Mouse (Mus musculus): ENCODE results near the gene Eif4ebp2. TPM values are rescaled to one million over a fixed set of nuclear protein-coding genes. Genes with fewer than 3 reads are reported as not detected.
"Not testable (repeated sequence)": the region's sequence is repeated elsewhere in the genome, so short reads cannot be mapped to it uniquely, and the experiment has no call there.

The Eif4ebp2 gene
- polyA plus RNA-seq, 1 experiment from 2014 or later: 47.4 TPM

GRCm38 (mm10) chr10:61466873-61467272 lies 14.4 kb upstream of the Eif4ebp2 start:
- ATAC-seq (no peak), DNase-seq (ENCODE audit: low read depth, low spot score) (no peak)
- ChIA-PET POLR2A (no interaction called here), CTCF (interaction anchor here (0.6 to 1.8 kb wide), 17 partner anchors 10 to 195 kb away, joined by 3 to 22 read pairs (median 4); partner anchors contain the start of genes Eif4ebp2 and Lrrc20)
- no peaks in the 10 kb centered on the region for H3K27me3 ChIP-seq
- in situ Hi-C loops (cut with MboI; ENCODE audit: low pct_unique_long_range_greater_than_20kb): loop anchor here (5.0 kb wide), 1 partner anchor 135 kb away; no protein-coding TSS in a partner anchor
- peak; percentile 77 for TF ChIP-seq CTCF (IDR thresholded peaks at IDR 0.05)

DNA sequence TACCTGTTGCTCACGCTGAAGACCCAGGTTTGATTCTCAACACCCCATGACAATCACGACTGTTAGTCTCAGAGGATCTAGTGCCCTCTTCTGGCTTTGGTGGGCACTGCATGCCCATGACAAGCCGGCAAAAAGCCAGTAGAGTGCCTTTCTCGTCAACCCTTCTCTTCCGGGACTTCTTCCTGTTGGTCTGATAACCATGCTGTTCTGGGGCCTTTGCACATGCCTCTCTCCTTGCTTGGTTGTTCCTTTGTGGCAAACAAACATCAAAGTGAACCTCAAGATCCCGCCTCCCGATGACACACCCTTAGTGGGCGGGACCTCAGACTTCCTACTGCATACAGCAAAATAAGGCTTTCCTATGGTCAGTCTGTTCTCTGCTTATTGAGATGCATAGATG lies 13.8 kb upstream of the Eif4ebp2 start:
- no peak for DNase-seq (ENCODE audit: low read depth, low spot score)
- H3K27me3 ChIP-seq: no peaks in the 10 kb centered on the region
- ChIA-PET CTCF (interaction anchor here (1.1 to 1.8 kb wide), 8 partner anchors 11 to 194 kb away, joined by 3 to 22 read pairs (median 6); partner anchors contain the start of genes Eif4ebp2 and Lrrc20), POLR2A (no interaction called here)
- in situ Hi-C loops (cut with MboI; ENCODE audit: low pct_unique_long_range_greater_than_20kb): loop anchor here (5.0 kb wide), 1 partner anchor 136 kb away; no protein-coding TSS in a partner anchor
- ATAC-seq: no peak
- no peak for TF ChIP-seq CTCF (IDR thresholded peaks at IDR 0.05)

- TF ChIP-seq CTCF (IDR thresholded peaks at IDR 0.05): no peak
- no peak for DNase-seq (ENCODE audit: low read depth, low spot score)
- CTCF ChIA-PET: no interaction called here
Measured at GRCm38 (mm10) chr10:61465009-61465408, 12.5 kb upstream of the Eif4ebp2 start.

DNA sequence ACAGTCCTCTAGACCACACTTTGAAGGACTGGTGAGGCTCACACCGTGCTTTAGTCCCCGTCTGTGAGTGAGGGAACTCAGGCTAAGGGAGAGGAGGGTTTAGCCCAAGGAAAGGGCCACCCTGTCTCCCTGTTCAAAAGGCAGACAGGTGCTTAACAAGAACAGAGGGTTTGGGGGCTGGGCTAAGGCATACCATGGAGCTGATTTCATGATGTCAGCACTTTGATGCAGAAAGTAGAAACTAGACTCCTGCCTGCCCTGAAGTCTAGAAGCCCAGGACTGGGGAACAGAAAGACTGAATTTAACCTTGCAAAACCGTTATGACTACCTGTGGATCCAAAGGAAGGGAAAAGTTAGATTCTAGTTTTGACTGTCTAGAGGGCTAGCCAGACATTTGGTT lies 4.7 kb upstream of the Eif4ebp2 start:
- POLR2A ChIA-PET: no interaction called here
- ATAC-seq: no peak
- no peak for TF ChIP-seq CTCF (IDR thresholded peaks at IDR 0.05)
- CTCF ChIA-PET: interaction anchor here (1.3 kb wide), 1 partner anchor 146 kb away, joined by 4 read pairs; no protein-coding TSS in a partner anchor
- in situ Hi-C loops (cut with MboI; ENCODE audit: low pct_unique_long_range_greater_than_20kb): no loop called here
- no peak for DNase-seq (ENCODE audit: low read depth, low spot score)
- no peaks in the 10 kb centered on the region for H3K27me3 ChIP-seq

More at GRCm38 (mm10) chr10:61465009-61465408, 12.5 kb upstream of the Eif4ebp2 start:
- ATAC-seq: peak; percentile 24
- in situ Hi-C loops (cut with MboI; ENCODE audit: low pct_unique_long_range_greater_than_20kb): loop anchor here (5.0 kb wide), 1 partner anchor 137 kb away; no protein-coding TSS in a partner anchor
- H3K27me3 ChIP-seq: no peaks in the 10 kb centered on the region
- POLR2A ChIA-PET: no interaction called here

GRCm38 (mm10) chr10:61453171-61453570 lies 710 bp upstream of the Eif4ebp2 start:
- CTCF ChIA-PET; ATAC-seq; DNase-seq (ENCODE audit: low read depth, low spot score); in situ Hi-C loops (cut with MboI; ENCODE audit: low pct_unique_long_range_greater_than_20kb); H3K27me3 ChIP-seq: not testable (repeated sequence)
- POLR2A ChIA-PET: interaction anchor here (0.7 kb wide), 1 partner anchor 171 kb away, joined by 3 read pairs; no protein-coding TSS in a partner anchor

DNA sequence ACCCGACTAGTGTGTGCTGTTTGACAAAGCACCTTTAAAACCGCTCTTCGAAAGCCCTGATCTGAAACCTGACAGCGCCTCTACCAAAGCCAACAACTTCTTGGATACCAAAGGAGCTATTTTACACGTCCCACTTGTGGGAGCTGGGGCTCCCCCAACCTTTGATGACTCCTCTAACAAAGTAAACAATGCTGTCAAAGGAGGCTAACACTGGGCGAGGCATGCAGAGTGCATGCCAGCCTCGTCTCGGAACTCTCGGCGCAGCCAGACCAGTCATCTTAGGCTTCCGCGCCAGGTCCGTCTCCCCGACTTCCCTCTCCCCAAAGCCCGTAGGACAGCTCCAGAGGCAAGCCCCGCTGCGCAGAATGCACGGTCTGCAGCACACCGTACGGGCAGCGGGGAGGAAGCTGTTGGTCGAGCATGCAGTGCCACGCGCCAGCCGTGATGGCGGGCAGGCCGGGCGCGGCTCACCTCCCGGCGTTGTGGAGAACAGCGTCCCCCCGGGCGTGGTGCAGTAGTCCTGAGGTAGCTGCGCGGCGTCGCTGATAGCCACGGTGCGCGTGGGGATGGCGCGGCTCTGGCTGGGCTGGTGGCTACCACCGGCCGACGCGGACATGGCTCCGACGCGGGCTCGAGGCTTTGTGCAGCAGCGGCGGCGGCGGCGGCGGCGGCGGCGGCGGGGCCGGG lies 387 bp downstream of the Eif4ebp2 start:
- POLR2A ChIA-PET: interaction anchor here (0.7 kb wide), 1 partner anchor 111 kb away, joined by 3 read pairs; no protein-coding TSS in a partner anchor
- CTCF ChIA-PET: interaction anchor here (1.3 to 1.7 kb wide), 2 partner anchors 14 to 15 kb away, joined by 3 to 5 read pairs; no protein-coding TSS in a partner anchor
- ATAC-seq (peak; percentile 46), DNase-seq (ENCODE audit: low read depth, low spot score) (no peak)
- no peaks in the 10 kb centered on the region for H3K27me3 ChIP-seq
- in situ Hi-C loops (cut with MboI; ENCODE audit: low pct_unique_long_range_greater_than_20kb): no loop called here
- TF ChIP-seq CTCF (IDR thresholded peaks at IDR 0.05): no peak

DNA sequence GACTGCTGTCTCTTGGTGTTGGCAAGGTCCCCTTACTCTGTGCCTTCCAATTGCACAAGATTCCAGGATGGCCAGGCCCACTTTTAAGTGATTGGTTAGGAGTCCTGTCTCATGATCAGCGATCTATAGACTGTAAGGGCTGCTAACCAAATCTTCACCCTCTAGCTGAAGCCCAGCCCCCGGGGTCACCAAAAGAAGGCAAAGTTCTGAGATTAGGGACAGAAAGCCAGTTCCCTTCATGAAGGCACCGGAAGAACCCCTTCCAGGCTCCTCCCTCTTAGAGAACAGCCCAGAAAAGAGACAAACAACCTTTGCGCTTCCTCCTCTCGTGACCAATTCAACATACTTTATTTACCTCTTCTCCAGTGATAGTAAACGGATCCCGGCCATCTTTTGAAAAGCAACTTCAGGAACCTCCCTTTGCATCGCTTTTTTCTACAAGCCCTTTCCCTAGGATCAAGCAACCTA lies 964 bp downstream of the Eif4ebp2 start:
- ATAC-seq (no peak), DNase-seq (ENCODE audit: low read depth, low spot score) (no peak)
- POLR2A ChIA-PET: interaction anchor here (0.7 kb wide), 1 partner anchor 110 kb away, joined by 3 read pairs; no protein-coding TSS in a partner anchor
- in situ Hi-C loops (cut with MboI; ENCODE audit: low pct_unique_long_range_greater_than_20kb): no loop called here
- CTCF ChIA-PET: interaction anchor here (1.3 to 1.7 kb wide), 2 partner anchors 13 to 15 kb away, joined by 3 to 5 read pairs; no protein-coding TSS in a partner anchor
- TF ChIP-seq CTCF (IDR thresholded peaks at IDR 0.05): no peak
- H3K27me3 ChIP-seq: no peaks in the 10 kb centered on the region

DNA sequence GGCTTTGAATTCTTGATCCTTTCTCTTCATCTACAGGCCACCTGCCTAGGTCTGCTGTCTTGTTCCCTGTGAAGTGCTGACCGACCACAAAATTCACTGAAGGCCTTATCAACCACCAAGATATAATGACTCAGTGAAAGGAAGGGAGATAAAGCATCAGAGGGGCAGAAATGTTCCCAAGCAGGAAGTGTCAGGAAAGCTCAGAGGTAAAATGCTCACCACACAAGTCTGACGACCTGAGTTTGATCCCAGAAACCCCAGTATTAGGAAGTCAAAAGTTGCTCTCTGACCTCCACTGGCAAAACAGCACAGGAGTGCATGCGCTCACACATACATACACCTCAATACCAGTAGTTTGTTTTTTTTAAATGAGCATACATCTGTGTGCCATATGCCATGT lies 3.6 kb downstream of the Eif4ebp2 start:
- POLR2A ChIA-PET: interaction anchor here (0.7 to 1.4 kb wide), 2 partner anchors 9 to 25 kb away, joined by 3 read pairs; no protein-coding TSS in a partner anchor
- in situ Hi-C loops (cut with MboI; ENCODE audit: low pct_unique_long_range_greater_than_20kb): no loop called here
- no peak for ATAC-seq
- H3K27me3 ChIP-seq: no peaks in the 10 kb centered on the region
- TF ChIP-seq CTCF (IDR thresholded peaks at IDR 0.05): no peak
- DNase-seq (ENCODE audit: low read depth, low spot score): no peak
- CTCF ChIA-PET: no interaction called here

DNA sequence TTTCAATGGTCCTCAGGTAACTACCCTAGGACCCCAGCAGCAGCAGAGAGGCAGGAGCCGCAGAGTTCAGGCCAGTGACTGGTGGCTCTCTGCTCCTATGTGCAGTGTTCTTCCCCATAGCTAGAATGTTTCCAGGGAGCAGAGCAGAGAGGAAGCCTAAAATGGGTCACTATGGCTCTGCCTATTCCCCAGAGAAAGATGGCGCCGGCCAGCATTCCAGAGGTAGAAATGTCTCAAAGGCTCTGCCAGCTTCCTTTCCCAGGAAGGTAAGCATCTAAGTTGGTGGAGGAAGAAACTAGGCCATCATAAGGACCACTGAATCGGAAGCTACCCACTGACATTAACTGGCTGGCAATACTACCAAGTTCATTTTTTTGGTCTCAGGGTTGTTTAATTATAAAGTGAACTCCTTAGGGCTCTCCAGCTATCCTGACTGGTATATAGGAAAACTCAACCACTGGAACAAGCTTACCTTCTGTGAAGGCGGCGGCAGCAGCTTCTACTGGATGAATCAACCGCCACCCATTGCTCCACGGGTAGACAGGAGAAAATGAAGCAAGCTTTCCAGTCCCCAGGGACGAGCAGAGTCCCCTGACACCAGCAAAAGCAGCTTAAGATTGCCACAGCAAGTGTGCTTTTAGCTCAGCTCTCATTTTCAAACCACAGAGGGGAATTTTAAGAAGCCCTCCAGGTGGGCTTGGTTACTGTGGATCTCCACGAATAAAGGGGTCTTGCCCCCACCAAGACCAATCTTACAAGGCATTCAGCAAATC lies 4.7 kb downstream of the Eif4ebp2 start:
- TF ChIP-seq CTCF (IDR thresholded peaks at IDR 0.05): no peak
- in situ Hi-C loops (cut with MboI; ENCODE audit: low pct_unique_long_range_greater_than_20kb): no loop called here
- CTCF ChIA-PET: no interaction called here
- ATAC-seq (no peak), DNase-seq (ENCODE audit: low read depth, low spot score) (no peak)
- no peaks in the 10 kb centered on the region for H3K27me3 ChIP-seq
- POLR2A ChIA-PET: interaction anchor here (1.3 kb wide), 1 partner anchor 22 kb away, joined by 5 read pairs; no protein-coding TSS in a partner anchor

DNA sequence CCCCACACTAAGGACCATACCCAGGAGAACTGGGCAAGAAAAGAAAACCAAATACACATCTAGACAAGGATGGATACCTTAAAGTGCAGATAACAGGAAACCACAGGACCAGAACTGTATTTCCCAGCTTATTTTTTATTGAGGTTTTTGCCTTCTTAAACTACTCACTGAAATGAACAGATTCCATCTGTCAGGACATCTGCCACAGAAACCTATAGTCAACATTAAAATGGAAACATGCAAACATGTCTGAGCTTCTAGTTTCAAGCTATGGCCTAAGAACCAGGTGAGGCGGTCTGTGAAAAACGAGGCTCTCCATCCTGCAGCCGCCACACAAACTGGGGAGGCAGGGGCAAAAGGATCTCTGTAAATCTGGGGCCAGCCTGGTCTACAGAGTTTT lies 7.4 kb downstream of the Eif4ebp2 start:
- no peak for TF ChIP-seq CTCF (IDR thresholded peaks at IDR 0.05)
- no peaks in the 10 kb centered on the region for H3K27me3 ChIP-seq
- DNase-seq (ENCODE audit: low read depth, low spot score): no peak
- in situ Hi-C loops (cut with MboI; ENCODE audit: low pct_unique_long_range_greater_than_20kb): no loop called here
- CTCF ChIA-PET: no interaction called here
- no peak for ATAC-seq
- POLR2A ChIA-PET: no interaction called here

Data from Patski (cell line).